Mouse (Mus musculus): ENCODE data around the gene Rbm38. TPM values are rescaled to one million over a fixed set of nuclear protein-coding genes. Genes with fewer than 3 reads are reported as not detected.

The Rbm38 gene
- polyA plus RNA-seq (2015; fragmentation: Nextera tagmentation; extraction: Ambion mirVana), result 116 and 121 TPM in 2 replicates

- peaks cover 72% of the 10 kb centered on the region for H3K4me1 ChIP-seq
Observed at GRCm38 (mm10) chr2:173020430-173020829, at the start of gene Rbm38. TSS of gene Rbm38 (plus strand) at chr2:173020498.

GRCm38 (mm10) chr2:172971865-172972264 is 48.4 kb upstream of the Rbm38 start:
- Histone ChIP-seq H3K27me3 (replicated peaks) (no peaks in the 10 kb centered on the region), H3K36me3 (no peaks in the 10 kb centered on the region), H3K4me2 (no peak overlapping the region), H3K4me1 (peaks cover 21% of the 10 kb centered on the region), H3K9ac (no peak overlapping the region), H3K9me3 (no peaks in the 10 kb centered on the region), H3K4me3 (no peak overlapping the region), H3K27ac (replicated peaks) (no peak overlapping the region)
- 81% methylated on average over 2 of the region's 2 CpGs for WGBS
- ATAC-seq (ENCODE audit: extremely low read depth, insufficient number of reproducible peaks, low FRiP score, low TSS enrichment), result no peak

More at GRCm38 (mm10) chr2:173020430-173020829, at the start of gene Rbm38:
- Histone ChIP-seq H3K4me3 (peak within 1 kb of the TSS; percentile 93), H3K27me3 (replicated peaks) (peaks cover 11% of the 10 kb centered on the region), H3K9me3 (no peaks in the 10 kb centered on the region), H3K36me3 (peaks cover 33% of the 10 kb centered on the region), H3K4me2 (peak within 1 kb of the TSS; percentile 76), H3K9ac (peak within 1 kb of the TSS; percentile 96), H3K27ac (replicated peaks) (peak within 1 kb of the TSS; percentile 82)
- WGBS, result 37% methylated on average over 11 of the region's 11 CpGs
- ATAC-seq (ENCODE audit: extremely low read depth, insufficient number of reproducible peaks, low FRiP score, low TSS enrichment), result no peak

- no peaks in the 10 kb centered on the region for H3K27me3 ChIP-seq (replicated peaks)
- H3K36me3 ChIP-seq, result no peaks in the 10 kb centered on the region
- H3K4me2 ChIP-seq, result no peak overlapping the region
- no peak overlapping the region for H3K9ac ChIP-seq
- peaks cover 34% of the 10 kb centered on the region for H3K4me1 ChIP-seq
- no peak overlapping the region for H3K27ac ChIP-seq (replicated peaks)
- H3K9me3 ChIP-seq, result no peaks in the 10 kb centered on the region
- WGBS, result 23% methylated on average over 7 of the region's 7 CpGs
- no peak overlapping the region for H3K4me3 ChIP-seq
- ATAC-seq (ENCODE audit: extremely low read depth, insufficient number of reproducible peaks, low FRiP score, low TSS enrichment), result no peak
Observed at GRCm38 (mm10) chr2:172973806-172974565, 46.3 kb upstream of the Rbm38 start.

- Histone ChIP-seq H3K27me3 (replicated peaks) (no peaks in the 10 kb centered on the region), H3K4me3 (no peak overlapping the region), H3K36me3 (no peaks in the 10 kb centered on the region), H3K9me3 (no peaks in the 10 kb centered on the region), H3K27ac (replicated peaks) (no peak overlapping the region), H3K4me1 (peaks cover 34% of the 10 kb centered on the region), H3K9ac (no peak overlapping the region), H3K4me2 (no peak overlapping the region)
- no peak for ATAC-seq (ENCODE audit: extremely low read depth, insufficient number of reproducible peaks, low FRiP score, low TSS enrichment)
- 45% methylated on average over 7 of the region's 7 CpGs for WGBS
Observed at GRCm38 (mm10) chr2:172974701-172975100, 45.6 kb upstream of the Rbm38 start.

DNA sequence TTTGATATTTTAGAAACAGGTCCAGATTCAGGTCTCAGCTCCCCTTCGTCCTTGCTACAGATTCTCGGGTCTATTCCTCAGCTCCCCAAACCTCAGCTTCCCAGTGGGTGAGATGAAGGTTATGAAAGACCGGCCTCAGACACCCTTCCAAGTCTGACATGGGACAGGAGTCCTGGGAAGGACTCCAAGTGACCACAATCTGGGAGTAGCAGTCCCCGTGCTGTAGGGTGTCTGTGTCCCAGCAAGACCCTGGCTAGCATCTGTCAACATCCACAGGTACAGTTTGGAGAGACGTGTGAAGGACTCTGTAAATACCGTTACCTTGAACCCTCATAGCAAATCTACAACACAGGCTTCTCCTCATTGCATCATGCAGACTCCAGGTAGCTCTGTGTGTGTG is 45.1 kb upstream of the Rbm38 start:
- Histone ChIP-seq H3K4me3 (no peak overlapping the region), H3K4me2 (no peak overlapping the region), H3K27ac (replicated peaks) (no peak overlapping the region), H3K9me3 (no peaks in the 10 kb centered on the region), H3K36me3 (no peaks in the 10 kb centered on the region), H3K27me3 (replicated peaks) (no peaks in the 10 kb centered on the region), H3K4me1 (peaks cover 34% of the 10 kb centered on the region), H3K9ac (no peak overlapping the region)
- WGBS, result 63% methylated on average over 6 of the region's 6 CpGs
- ATAC-seq (ENCODE audit: extremely low read depth, insufficient number of reproducible peaks, low FRiP score, low TSS enrichment), result no peak

- peak overlapping the region; percentile 11; the same call in 1 of the 2 replicates for H3K4me3 ChIP-seq
- ATAC-seq (ENCODE audit: extremely low read depth, insufficient number of reproducible peaks, low FRiP score, low TSS enrichment), result no peak
- H3K4me1 ChIP-seq, result peaks cover 34% of the 10 kb centered on the region
- H3K27me3 ChIP-seq (replicated peaks), result no peaks in the 10 kb centered on the region
- H3K4me2 ChIP-seq, result peak overlapping the region; percentile 54
- H3K9ac ChIP-seq, result no peak overlapping the region
- no peaks in the 10 kb centered on the region for H3K9me3 ChIP-seq
- WGBS, result 34% methylated on average over 7 of the region's 7 CpGs
- H3K27ac ChIP-seq (replicated peaks), result no peak overlapping the region
- H3K36me3 ChIP-seq, result no peaks in the 10 kb centered on the region
Observed at GRCm38 (mm10) chr2:172976661-172977238, 43.5 kb upstream of the Rbm38 start.

DNA sequence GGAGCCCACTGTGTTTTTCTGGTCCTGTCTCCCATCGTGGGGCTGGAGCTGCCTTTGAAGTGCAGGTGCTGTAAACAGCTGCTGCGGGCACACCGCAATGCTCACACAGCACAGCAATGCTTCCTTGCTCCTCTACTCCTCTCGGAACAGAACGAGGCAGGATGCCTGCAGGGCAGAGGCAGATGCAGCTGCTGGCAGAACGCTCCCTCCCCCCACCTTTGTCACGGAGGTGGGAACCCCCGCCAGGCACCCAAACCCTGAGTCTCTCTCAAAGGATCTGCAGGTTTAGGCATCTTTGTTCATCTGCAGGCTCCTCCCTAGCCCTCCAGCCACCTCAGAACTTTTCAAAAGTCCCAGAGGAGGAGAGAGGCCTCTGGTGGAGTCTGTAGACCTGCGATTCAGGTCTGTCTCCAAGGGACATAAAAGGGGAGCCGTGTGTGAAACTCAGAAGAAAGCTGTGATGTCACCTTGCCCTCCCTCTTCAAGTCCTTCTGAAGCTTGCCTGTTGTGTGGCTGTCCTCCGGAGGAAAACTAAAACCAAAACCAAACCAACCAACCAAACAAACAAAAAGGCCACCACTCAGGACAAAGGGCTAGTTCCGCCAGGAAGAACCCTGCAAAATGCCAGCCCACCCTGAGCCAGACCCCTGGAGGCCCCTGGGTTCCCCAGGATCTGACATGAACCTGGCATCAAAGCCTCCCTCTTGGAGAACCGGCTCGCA is 42.7 kb upstream of the Rbm38 start, which contains the start of gene Spo11:
TSS of gene Spo11 (plus strand) at position 292 of the 722 bp plus-strand sequence.
- peak within 1 kb of the TSS; percentile 11 for H3K4me3 ChIP-seq
- peaks cover 34% of the 10 kb centered on the region for H3K4me1 ChIP-seq
- no peaks in the 10 kb centered on the region for H3K9me3 ChIP-seq
- H3K9ac ChIP-seq, result peak within 1 kb of the TSS; percentile 53; the same call in 1 of the 2 replicates
- peak within 1 kb of the TSS; percentile 54 for H3K4me2 ChIP-seq
- H3K36me3 ChIP-seq, result no peaks in the 10 kb centered on the region
- H3K27ac ChIP-seq (replicated peaks), result no peak within 1 kb of the TSS
- WGBS, result 19% methylated on average over 14 of the region's 14 CpGs
- H3K27me3 ChIP-seq (replicated peaks), result no peaks in the 10 kb centered on the region
- ATAC-seq (ENCODE audit: extremely low read depth, insufficient number of reproducible peaks, low FRiP score, low TSS enrichment), result no peak

DNA sequence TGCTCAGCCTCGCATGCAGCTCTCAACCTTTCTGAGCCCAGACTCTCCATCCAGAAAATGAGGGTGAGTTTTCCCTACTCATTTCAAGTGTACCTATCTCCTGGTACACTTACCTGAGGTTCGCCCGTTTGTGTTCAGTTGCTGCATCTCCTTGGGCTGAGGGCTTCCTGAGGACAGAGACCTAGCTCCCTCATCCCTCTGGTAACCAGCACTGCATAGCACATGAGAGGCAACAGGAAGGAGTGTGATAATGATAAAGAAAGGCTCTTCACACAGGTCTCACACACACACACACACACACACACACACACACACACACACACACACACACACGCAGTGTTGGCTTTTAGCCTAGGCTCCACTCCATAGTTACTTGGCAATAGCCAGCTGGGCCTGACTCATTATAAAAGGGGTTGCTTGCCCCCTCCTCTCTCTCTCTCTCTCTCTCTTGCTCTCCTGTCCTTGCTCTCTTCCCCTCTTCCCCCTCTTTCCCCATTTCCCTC is 42.1 kb upstream of the Rbm38 start:
- H3K4me2 ChIP-seq, result no peak overlapping the region
- H3K9ac ChIP-seq, result 0 out of 2 replicates have a peak overlapping the region, but pooled peaks have one; percentile 53
- H3K4me3 ChIP-seq, result no peak overlapping the region
- H3K4me1 ChIP-seq, result peaks cover 40% of the 10 kb centered on the region
- no peaks in the 10 kb centered on the region for H3K27me3 ChIP-seq (replicated peaks)
- H3K36me3 ChIP-seq, result no peaks in the 10 kb centered on the region
- H3K27ac ChIP-seq (replicated peaks), result no peak overlapping the region
- WGBS, result 55% methylated on average over 4 of the region's 4 CpGs
- ATAC-seq (ENCODE audit: extremely low read depth, insufficient number of reproducible peaks, low FRiP score, low TSS enrichment), result 0 out of 2 replicates have a peak, but pooled peaks have one; percentile 16
- H3K9me3 ChIP-seq, result no peaks in the 10 kb centered on the region

GRCm38 (mm10) chr2:172979666-172980345 is 40.5 kb upstream of the Rbm38 start:
- Histone ChIP-seq H3K4me1 (peaks cover 33% of the 10 kb centered on the region), H3K27me3 (replicated peaks) (no peaks in the 10 kb centered on the region), H3K36me3 (no peaks in the 10 kb centered on the region), H3K27ac (replicated peaks) (no peak overlapping the region), H3K9ac (no peak overlapping the region), H3K4me3 (no peak overlapping the region), H3K9me3 (no peaks in the 10 kb centered on the region), H3K4me2 (no peak overlapping the region)
- ATAC-seq (ENCODE audit: extremely low read depth, insufficient number of reproducible peaks, low FRiP score, low TSS enrichment), result no peak
- WGBS, result 88% methylated on average over 42 of the region's 43 CpGs

- peaks cover 15% of the 10 kb centered on the region for H3K27me3 ChIP-seq (replicated peaks)
- no peak overlapping the region for H3K9ac ChIP-seq
- no peak overlapping the region for H3K4me2 ChIP-seq
- peaks cover 8% of the 10 kb centered on the region for H3K4me1 ChIP-seq
- ATAC-seq (ENCODE audit: extremely low read depth, insufficient number of reproducible peaks, low FRiP score, low TSS enrichment), result no peak
- no peaks in the 10 kb centered on the region for H3K9me3 ChIP-seq
- H3K4me3 ChIP-seq, result no peak overlapping the region
- H3K36me3 ChIP-seq, result no peaks in the 10 kb centered on the region
- peak overlapping the region; percentile 36; the same call in 1 of the 2 replicates for H3K27ac ChIP-seq (replicated peaks)
- 29% methylated on average over 9 of the region's 9 CpGs for WGBS
Observed at GRCm38 (mm10) chr2:172982776-172983561, 37.3 kb upstream of the Rbm38 start.

All from heart, embryonic 13.5 days (tissue).